Mouse (Mus musculus) thymus, postnatal 36 days (tissue): ENCODE measurements around the gene Rhod.
"Not testable (repeated sequence)": the region's sequence is repeated elsewhere in the genome, so short reads cannot be mapped to it uniquely, and the experiment has no call there.

Experiments used
- DNase-seq, 2 experiments: peaks; one replicate each; pipeline ENCODE4 v3.0.0; 2022; ENCODE audit warnings: mixed read lengths in 2 of 2

Gene Rhod

DNA sequence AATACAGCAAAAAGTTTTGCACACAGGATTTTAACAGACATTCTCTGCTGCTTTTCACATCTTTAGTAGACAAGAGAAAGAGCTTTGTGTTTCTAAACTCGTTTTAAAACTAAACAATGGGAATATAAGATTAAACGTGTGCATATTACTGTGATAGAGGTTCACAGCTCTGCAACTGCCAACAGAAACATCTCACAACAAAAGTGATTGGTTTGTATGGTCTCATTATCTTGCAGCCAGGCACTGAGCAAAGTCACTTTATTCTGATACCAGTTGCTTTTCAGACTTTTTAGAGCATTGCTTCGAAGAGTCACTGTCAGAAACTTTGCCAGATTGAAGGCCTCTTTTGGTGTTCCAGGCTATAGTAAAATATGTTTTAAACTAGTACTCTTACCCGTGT, 40.3 kb downstream of the Rhod start:
- no peak for DNase-seq

DNA sequence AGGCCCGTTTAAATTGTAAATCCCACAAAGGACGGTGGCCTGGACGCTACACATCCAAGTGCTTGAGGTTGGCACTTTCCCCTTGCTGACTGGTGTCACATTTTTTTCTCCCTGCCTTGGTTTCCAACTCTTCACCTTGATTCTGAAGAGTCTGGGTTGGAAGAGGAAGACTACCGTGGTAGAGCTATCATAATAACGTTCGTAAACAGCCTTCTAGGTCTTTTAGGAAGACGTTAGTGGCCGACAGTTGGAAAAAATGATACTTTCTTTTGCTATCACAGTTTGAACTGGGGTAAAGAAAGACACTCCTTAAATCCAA, 40.6 kb downstream of the Rhod start:
- no peak for DNase-seq

DNA sequence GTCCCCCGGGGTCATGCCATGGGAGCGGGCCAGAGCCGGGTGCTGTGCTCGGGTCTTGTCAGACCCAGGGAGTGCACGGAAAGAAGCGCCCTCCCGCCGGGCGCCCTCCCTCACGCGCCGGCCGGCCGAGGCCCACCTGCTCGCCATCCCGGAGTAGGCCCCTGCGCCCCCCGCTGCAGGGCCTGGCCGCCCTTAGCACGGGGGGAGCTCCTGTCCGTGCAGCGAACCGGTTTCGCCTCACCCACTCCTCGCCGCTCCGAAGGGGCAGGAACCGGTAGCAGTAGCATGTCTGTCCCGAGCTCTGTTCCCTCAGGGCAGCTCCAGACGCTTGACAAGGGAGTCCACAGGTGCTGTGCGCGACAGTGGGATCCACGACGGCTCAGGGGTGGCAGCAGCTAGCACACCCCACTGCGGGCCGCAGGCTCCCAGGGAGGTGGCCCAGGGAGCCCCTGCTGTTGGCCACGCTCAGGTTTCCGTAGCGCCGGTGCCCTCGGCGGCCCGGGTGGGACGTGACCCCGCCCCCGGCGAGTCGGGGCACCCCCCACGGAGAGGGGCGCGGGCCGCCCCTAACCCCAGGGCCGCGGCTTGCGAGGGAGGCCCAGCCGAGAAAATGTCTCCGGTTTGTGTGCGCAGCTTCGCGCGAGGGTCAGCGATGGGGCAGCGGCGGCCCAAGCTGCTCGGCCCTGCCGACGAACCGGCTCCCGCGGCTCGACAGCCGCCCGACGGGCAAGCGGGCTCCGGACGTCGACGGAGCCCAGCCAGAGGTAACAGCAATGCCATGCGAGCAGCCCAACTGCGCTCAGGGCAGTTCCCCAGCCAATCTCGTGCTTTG, 41.2 kb downstream of the Rhod start, which contains the start of gene Kdm2a:
Kdm2a (minus strand) TSS at position 488 of the 832 bp plus-strand sequence.
- peak; percentile 68 to 72 for DNase-seq

DNA sequence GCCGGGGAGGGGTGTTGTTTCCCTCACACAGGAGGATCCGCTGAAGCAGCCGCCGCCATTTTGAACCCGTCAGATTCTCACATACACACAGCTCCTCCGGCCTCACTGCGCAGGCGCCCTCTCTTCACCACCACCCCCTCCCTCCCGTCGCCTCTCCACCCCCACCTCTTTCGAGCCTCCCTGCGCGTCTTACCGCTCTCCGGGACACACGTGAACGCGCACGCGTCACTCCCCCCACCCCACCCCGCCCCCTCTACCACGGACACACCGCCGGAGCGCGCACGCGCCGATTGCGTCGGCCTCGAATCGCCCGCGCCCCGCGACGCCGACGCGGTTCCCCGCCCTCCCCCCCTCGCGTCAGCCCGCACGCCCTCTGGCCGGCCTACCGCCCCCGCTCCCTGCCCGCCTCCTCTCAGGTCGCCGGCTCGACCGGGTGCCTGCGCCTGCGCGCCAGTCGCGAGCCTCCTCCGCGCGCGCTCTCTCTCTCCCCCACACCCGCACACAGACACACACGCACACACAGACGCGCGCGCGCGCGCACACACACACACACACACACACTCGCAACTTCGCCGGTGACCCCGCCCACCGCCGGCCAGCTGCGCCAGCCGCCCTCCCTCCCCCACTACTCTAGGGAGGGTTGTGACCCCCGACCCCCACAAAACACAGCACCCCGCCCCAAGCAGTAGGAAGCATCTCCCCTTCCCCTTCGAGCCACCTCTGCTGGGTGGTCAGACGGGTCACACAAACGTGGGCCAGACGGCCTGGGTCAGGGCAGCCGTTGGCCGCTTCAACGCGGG, 42.0 kb downstream of the Rhod start:
- peak; percentile 95 to 98 for DNase-seq

DNA sequence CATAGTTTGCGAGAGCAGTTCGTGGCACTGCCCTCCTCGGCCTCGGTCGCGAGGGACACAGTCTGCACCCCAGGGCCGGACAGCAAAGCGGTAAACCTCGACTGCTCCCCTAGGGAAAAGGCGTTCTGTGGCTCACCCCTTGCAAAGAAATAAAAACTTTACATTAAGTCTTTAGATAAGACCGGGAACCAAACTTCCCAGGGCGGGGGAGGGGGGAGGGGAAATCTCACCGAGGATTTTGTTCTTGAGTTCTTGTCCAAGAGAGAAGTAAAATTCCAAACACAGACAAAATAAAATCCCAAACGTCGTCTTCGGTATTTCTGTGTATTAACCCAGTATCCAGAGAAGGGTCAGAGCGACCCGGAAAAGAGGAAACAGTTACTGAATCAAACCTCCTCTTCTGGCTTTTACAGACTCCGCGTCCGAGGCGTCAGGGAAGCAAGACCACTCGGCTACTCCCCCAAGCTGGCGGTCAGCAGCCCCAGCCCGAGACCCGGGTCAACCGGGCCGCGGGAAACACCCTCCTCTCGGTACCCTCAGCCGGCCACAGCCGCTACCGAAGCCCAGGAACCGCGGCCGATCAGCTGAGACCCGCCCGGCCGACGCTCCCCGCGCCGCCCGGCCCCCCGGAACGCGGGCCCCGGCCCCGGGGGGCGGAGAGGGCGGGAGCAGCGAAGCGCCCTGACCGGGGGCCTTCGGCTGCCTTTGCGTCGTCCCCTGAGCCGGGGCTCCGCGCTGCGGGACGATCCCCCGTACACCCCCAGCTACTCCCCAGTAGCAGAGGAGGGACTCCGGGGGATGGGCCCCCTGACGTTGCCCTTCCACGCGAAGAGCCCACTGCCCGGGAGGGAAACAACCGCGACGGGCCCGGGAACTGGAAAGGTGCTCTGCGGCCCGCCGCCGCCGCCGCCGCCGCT, 42.9 kb downstream of the Rhod start:
- DNase-seq, result peak; percentile 29 to 42

DNA sequence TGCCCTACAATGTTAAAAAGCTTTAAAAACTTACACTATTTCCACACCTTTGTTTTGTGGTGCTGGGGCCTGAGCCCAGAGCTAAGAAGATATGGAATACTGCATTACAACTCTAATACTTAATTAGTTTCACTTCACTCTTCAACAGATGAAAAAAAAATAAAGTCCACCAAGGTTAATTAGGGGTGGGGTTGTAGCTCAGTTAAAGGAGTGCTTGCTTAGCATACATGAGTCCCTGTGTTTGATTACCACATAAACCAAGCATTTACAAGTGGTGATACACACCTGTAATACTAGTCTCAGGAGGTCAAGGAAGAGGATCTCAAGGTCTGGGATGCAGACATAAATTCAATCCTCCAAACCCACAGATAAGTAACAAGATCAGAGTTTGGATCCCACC, 52.0 kb downstream of the Rhod start:
- DNase-seq, result no peak

DNA sequence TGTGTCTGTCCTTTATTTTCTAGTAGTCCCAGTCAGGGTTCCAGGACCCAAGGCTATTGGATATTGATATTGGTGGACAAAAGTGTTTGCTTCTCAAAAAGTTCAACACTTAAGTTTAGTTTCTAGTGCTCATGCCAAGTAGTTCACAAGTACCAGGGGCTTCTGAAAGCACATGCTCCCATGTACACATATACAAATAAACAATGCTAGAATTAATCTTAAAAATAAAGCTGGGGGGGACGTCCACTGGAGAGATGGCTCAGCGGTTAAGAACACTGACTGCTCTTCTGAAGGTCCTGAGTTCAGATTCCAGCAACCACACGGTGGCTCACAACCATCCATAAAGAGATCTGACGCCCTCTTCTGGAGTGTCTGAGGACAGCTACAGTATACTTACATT, 54.2 kb downstream of the Rhod start:
- no peak for DNase-seq

DNA sequence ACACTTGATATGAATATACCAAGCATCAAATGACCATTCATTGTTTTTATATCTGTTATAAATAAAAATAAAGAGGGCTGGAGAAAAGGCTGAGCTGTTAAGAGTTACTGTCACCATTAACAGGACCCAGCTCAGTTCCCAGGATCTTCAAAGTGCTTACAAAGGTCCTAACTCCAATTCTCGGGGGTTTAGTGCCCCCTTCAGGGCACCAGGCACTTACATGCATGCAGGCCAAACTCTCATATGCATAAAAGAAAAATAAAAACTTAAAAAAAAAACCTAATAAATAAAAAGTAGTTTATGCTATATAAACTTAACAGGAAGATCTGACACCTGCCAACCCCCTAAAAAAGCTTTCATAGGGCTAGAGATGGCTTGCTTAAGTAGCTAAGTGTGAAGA, 54.9 kb downstream of the Rhod start:
- no peak for DNase-seq

DNA sequence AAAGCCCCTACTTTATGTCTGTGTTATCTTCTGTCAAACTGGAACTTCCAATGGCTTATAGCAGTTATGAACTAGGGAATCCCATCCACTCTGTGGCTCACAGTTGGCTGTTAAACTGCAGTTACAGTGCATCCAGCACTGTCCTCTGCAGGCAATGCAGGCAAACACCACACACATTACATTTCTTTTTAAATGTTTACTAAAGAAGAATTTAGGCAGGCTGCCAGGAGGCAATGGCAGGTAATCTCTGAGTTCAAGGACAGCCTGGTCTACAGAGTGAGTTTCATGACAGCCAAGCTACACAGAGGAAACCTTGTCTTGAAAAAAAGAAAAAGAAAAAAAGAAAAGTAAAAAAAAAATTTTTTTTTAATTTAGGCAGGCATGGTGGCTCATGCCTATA, 55.9 kb downstream of the Rhod start:
- no peak for DNase-seq

DNA sequence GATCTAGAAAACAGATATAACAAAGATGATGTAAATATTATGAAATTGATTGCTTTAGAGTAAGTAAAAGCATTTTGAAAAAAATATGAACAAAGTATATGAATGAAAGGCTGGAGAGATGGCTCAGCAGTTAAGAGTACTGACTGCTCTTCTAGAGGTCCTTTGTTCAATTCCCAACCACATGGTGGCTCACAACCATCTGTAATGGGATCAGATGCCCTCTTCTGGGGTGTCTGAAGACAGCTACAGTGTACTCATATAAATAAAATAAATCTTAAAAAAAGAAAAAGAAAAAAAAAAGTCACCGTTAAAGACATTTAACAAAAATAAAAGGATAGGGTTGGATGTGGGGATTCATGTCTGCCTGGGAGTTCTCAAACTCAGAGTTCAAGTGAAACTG, 56.9 kb downstream of the Rhod start:
- not testable (repeated sequence) for DNase-seq
